Mouse (Mus musculus) adrenal gland, adult 10 weeks (tissue): Measurements from ENCODE around the gene Olfr883. TPM values are rescaled to one million over a fixed set of nuclear protein-coding genes. Genes with fewer than 3 reads are reported as not detected.

Experiments used
- polyA plus RNA-seq: library from polyadenylated mRNA; stranded (reverse); fragments of 350-450 nt; fragmentation: Illumina TruSeq; extraction: RNeasy Lipid Tissue Mini Kit (QIAGEN cat#74804); gene quantifications from one replicate; pipeline ENCODE4 v1.2.3, GENCODE M21; 2014; ENCODE audit warnings: low read depth, low replicate concordance

The Olfr883 gene
- polyA plus RNA-seq, result not detected

DNA sequence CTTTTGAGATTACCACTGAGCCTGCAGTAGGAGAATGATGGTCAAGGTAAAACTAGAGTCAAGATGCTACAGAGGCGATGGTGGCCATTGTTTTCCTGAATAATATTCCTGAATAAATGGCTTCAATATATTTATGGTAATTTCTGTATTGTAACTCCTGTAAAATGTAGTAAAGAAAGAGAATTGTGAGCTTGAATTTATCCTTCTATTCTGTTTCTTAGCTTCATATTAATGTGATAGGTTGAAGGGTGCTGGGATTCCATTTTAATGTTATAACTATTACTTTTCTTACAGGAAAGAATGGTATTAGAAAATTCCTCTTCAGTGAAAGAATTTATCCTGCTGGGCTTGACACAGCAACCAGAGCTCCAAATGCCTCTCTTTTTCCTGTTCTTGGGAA, at the start of gene Olfr883:
Gene Olfr883 (plus strand): TSS at position 301 of the 400 bp plus-strand sequence.

DNA sequence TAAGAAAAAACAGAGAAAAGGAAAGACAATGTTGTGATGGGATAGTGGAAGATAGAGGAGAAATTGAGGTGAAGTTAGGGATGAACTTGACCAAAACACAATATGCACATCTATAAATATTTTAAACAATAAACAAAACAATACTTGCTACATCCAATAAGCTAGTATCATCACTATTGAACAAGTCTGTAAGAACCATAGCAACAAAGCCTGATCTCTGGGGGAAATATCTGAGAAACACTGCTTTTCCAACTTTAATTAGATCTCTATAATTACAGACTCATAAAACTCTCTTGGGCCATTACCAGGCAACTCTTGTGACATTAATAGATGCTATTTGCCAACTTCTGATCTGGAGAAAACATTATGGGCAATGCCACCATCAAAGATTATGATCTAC, 34.1 kb upstream of the Olfr883 start, which contains the start of gene Olfr881:
Gene Olfr881 (plus strand): TSS at position 301 of the 400 bp plus-strand sequence.

DNA sequence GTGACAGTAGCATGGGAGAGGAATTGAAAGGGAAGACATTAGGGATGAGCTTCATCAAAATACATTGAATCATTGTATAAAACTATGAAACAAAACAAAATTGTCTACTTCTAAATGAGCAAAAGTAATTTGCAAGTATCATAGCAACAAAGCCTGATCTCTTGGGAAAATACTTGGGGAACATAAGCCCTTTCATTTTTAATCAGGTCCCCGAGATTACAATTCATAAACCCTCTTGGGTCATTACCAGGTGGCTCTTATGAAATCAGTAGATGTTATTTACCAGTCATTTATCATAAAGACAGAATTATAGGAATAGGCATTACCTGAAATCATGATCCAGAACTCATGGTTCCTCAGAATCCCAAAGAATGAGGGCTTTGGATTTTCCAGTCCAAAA, 20.6 kb downstream of the Olfr883 start, which contains the start of gene Olfr884:
Gene Olfr884 (plus strand): TSS at position 301 of the 400 bp plus-strand sequence.

DNA sequence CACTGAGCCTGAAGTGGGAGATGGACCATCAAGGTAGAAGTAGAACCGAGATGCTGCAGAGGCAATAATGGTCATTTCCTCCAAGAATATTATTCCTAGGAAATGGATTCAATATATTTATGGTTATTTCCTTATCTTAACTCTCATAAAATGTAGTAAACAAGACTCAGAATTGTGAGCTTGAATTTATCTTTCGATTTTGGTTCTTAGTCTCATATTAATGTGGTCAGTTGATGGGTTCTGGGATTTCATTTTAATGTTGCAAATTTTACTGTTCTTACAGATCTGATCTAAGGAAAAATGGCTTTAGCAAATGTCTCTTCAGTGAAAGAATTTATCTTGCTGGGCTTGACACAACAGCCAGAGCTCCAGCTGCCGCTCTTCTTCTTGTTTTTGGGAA, 35.4 kb downstream of the Olfr883 start, which contains the start of gene Olfr885:
Gene Olfr885 (plus strand): TSS at position 301 of the 400 bp plus-strand sequence.

Other genes starting within 250 kb of the Olfr883 start
- gene Olfr876, start 222.8 kb upstream of the Olfr883 start, polyA plus RNA-seq, result not detected
- 0.87 TPM for gene Olfr877, start 171.5 kb upstream of the Olfr883 start, polyA plus RNA-seq
- gene Olfr145, start 129.1 kb upstream of the Olfr883 start, polyA plus RNA-seq, result not detected
- gene Olfr878, start 108.0 kb upstream of the Olfr883 start, polyA plus RNA-seq, result not detected
- not detected for gene Olfr881, start 34.0 kb upstream of the Olfr883 start, polyA plus RNA-seq
- gene Olfr884, start 20.7 kb downstream of the Olfr883 start, polyA plus RNA-seq, result not detected
- not detected for gene Olfr885, start 35.5 kb downstream of the Olfr883 start, polyA plus RNA-seq
- not detected for gene Olfr887, start 58.3 kb downstream of the Olfr883 start, polyA plus RNA-seq
- not detected for gene Olfr888, start 82.3 kb downstream of the Olfr883 start, polyA plus RNA-seq
- gene Olfr889, start 89.4 kb downstream of the Olfr883 start, polyA plus RNA-seq, result not detected
- not detected for gene Olfr890, start 116.7 kb downstream of the Olfr883 start, polyA plus RNA-seq
- not detected for gene Olfr891, start 155.0 kb downstream of the Olfr883 start, polyA plus RNA-seq
- not detected for gene Olfr893, start 182.6 kb downstream of the Olfr883 start, polyA plus RNA-seq
- not detected for gene Olfr894, start 192.2 kb downstream of the Olfr883 start, polyA plus RNA-seq
- gene Olfr143, start 227.0 kb downstream of the Olfr883 start, polyA plus RNA-seq, result not detected
- not detected for gene Olfr895, start 242.0 kb downstream of the Olfr883 start, polyA plus RNA-seq